Mouse (Mus musculus): Measurements from ENCODE around the gene Rnf169. TPM values are rescaled to one million over a fixed set of nuclear protein-coding genes. Genes with fewer than 3 reads are reported as not detected.

Rnf169 gene
- polyA plus RNA-seq (2012; rRNA removed), result 8.4 and 9.8 TPM in 2 replicates

GRCm38 (mm10) chr7:99980132-99980591 lies at the start of gene Rnf169:
TSS of gene Rnf169 (minus strand) at chr7:99980448.

DNA sequence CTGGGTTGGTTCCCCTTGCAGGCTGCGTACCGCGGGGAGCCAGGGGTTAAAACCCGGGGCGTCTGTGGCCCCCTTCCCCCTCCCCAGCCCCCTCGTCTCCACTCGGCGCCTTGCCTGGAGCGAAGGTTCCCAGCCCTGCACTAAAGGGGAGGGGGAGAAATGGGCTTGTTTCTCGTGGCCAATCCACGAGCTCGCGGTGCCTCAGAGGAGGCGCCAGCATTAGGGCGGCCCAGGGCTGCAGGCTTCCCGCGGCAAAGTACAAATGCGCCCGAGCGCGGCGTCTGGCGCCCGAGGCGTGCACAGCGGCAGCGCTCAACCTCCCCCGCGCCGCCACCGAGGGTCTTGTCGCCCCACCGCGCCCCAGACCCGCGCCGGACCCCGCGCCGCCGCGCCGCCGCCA lies 25.5 kb upstream of the Rnf169 start, which contains the start of gene Chrdl2:
Gene Chrdl2, plus strand, starts transcription at position 383 of the 400 bp plus-strand sequence.

Other genes starting within 250 kb of the Rnf169 start
- gene Olfr521, start 216.9 kb downstream of the Rnf169 start, polyA plus RNA-seq (2012; rRNA removed), result not detected in 2 replicates
- 1.8 and 1.9 TPM in 2 replicates for gene Neu3, start 152.0 kb downstream of the Rnf169 start, polyA plus RNA-seq (2012; rRNA removed)
- 0.80 and 0.82 TPM in 2 replicates for gene Xrra1, start 121.3 kb downstream of the Rnf169 start, polyA plus RNA-seq (2012; rRNA removed)
- gene Spcs2, start 117.0 kb downstream of the Rnf169 start, polyA plus RNA-seq (2012; rRNA removed), result 87.3 and 92.5 TPM in 2 replicates
- 0.30 and 0.52 TPM in 2 replicates for gene Chrdl2, start 25.7 kb upstream of the Rnf169 start, polyA plus RNA-seq (2012; rRNA removed)
- 45.6 and 48.0 TPM in 2 replicates for gene Pold3, start 141.1 kb upstream of the Rnf169 start, polyA plus RNA-seq (2012; rRNA removed)
- gene Lipt2, start 178.8 kb upstream of the Rnf169 start, polyA plus RNA-seq (2012; rRNA removed), result 11.4 and 11.8 TPM in 2 replicates
- gene Kcne3, start 196.1 kb upstream of the Rnf169 start, polyA plus RNA-seq (2012; rRNA removed), result 0.38 and 1.1 TPM in 2 replicates
- 55.1 and 62.1 TPM in 2 replicates for gene Pgm2l1, start 246.9 kb upstream of the Rnf169 start, polyA plus RNA-seq (2012; rRNA removed)

Data from central nervous system, embryonic 18 days (tissue).